Mouse (Mus musculus): ENCODE measurements around the gene Fam171a1.
"Not testable (repeated sequence)": the region's sequence is repeated elsewhere in the genome, so short reads cannot be mapped to it uniquely, and the experiment has no call there.

The Fam171a1 gene

DNA sequence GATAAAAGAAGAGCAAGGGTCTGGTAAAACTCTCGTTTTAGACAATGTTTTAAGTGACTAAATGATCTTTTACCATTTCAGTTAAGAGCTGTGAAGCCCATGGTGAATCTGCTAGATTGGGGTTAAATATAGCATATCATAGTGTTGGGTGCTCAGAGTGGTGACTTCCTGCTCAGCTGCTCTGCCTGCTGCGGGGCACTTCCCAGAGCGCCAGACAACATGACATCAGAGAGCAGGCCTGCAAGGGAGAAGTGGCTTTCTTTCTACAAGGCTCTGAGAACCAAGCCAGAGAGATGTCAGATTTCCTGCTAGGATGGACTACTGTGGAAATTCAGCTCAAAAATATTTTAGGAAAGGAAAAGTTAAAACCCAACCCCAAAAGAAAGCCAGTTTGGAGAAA, 57.8 kb downstream of the Fam171a1 start:
- no peak for DNase-seq (ENCODE audit: low read depth, low spot score)

DNA sequence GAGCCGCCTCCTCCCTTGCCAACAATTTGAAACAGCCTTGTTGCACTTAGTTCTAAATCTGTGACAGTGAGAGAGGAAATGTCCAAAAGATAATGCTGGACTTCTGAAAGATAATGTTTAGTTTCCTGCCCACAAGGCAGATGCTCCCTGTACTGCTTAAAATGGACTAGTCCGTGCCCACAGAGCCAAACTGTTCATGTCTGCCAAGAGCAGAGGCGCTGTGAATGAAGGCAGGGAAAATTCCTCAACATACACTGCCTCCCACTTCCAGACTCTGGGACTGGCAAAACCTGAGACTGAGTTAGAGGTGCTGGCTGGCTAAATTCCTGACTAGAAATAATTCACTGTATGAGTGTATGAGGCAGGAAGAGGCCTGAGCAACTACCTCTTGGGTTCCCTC, 58.6 kb downstream of the Fam171a1 start:
- no peak for DNase-seq (ENCODE audit: low read depth, low spot score)

GRCm38 (mm10) chr2:3174890-3175289, 60.9 kb downstream of the Fam171a1 start:
- no peak for DNase-seq (ENCODE audit: low read depth, low spot score)

GRCm38 (mm10) chr2:3175988-3176387, 62.0 kb downstream of the Fam171a1 start:
- peak; percentile 1 for DNase-seq (ENCODE audit: low read depth, low spot score)

DNA sequence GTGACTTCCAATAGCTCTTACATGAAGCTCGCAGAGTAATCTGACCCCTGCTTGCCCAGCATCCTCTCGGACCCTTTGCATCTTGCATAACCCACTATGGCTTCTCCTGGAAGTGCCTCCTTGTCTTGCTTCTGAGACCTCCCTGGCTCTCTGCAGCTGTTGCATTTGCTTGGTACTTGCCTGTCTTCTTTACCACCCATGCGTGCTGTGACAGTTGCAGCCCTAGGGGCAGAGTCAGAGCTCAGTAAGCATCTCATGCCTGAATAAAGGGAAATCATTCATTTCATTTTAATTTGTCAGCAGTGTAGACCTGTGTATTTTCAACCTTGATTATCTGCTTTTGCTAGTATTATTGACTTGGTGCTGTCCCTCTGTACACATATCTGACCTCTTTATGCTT, 62.7 kb downstream of the Fam171a1 start:
- DNase-seq (ENCODE audit: low read depth, low spot score): no peak

GRCm38 (mm10) chr2:3180550-3180949, 66.5 kb downstream of the Fam171a1 start:
- no peak for DNase-seq (ENCODE audit: low read depth, low spot score)

- DNase-seq (ENCODE audit: low read depth, low spot score): no peak
These were observed 69.6 kb downstream of the Fam171a1 start for GRCm38 (mm10) chr2:3183656-3184055.

DNA sequence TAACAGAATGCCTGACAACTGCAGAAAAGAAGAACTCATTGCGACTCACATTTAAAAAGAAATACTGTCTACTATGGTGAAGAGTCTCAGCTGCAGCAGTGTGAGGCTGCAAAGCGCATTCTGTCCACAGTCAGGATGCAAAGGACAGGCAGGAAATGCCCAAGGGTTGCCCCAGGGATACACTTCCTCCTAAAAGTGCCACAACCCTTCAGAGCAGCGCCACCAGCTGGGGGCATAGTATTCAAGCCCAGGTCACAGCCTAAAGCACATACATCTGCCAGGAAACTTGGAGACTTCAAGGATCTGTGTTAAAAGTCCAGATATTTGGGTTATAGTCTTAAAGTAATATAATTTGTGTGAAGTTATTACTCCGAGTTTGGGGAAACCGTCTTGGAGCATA, 71.3 kb downstream of the Fam171a1 start:
- DNase-seq (ENCODE audit: low read depth, low spot score): no peak

DNA sequence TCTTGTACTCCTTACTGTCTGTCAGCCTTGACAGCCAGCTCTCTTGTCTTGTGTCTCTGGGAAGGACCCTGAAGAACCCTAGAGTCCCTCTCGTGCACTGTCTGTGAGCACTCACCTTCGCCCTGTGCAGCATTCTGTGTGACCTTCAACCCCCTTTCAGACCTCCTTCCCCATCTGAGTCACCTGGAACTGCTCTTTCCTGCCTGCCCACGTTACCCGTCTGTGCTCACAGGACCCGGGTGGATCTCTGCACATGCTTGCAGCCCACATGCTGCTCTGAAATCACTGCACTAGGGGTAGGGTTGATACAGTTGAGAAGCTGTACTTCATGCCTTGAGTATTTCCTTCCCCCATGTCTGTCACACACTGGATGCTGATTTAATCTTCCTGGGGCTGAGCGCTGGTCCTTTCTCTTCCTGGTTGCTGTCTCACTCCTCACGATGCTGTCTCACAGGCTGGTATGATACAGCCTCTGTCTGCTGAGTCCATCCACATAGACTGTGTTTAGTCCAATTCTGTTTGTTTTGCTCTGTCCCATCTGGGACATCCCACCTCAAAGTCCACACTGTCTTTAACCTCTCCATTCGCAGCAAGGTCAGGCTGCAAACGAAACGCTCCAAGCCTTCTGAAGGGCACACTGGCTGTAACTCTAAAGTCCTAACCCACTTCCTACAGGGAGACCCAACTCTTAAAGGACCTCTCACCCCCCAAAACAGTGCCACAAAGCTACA, 74.9 kb downstream of the Fam171a1 start:
- DNase-seq (ENCODE audit: low read depth, low spot score): no peak

DNA sequence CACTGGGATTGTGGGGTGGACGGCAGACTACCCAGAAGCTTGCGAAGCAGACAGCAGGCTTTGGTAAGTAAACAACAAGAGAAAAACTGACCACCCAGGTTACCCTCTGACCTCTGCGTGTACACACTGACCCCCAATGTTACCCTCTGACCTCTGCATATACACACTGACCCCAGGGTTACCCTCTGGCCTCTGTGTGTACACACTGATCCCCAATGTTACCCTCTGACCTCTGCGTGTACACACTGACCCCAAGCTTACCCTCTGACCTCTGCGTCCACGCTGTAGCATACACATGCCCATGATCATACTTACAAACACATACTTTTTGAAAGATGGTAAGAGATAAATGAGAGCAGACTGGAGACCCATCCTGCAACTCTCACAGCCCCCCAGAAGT, 77.1 kb downstream of the Fam171a1 start:
- DNase-seq (ENCODE audit: low read depth, low spot score): no peak

DNA sequence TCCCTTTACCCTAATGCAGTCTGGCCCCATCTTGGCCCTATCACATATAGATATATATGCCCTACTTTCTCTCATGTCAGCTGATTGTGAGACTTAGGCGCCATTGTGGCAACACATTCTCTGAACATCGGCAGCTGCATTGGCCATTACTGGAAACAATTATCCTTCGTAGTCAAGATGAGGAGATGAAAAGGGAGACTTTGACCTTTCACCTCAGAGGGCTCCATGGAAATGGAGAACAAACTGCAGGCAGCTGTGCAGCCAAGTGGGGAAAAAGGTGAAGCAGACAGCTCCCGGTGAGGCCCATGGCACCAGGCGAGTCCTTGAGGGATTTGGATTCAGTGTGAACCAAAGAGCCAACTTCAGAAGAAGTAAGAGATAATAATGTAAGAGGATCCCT, 81.5 kb downstream of the Fam171a1 start:
- DNase-seq (ENCODE audit: low read depth, low spot score): no peak

- DNase-seq (ENCODE audit: low read depth, low spot score): no peak
These were observed 86.4 kb downstream of the Fam171a1 start for GRCm38 (mm10) chr2:3200422-3200821.

GRCm38 (mm10) chr2:3206975-3207642, 93.1 kb downstream of the Fam171a1 start:
- no peak for DNase-seq (ENCODE audit: low read depth, low spot score)

GRCm38 (mm10) chr2:3215480-3215879, 101.5 kb downstream of the Fam171a1 start:
- no peak for DNase-seq (ENCODE audit: low read depth, low spot score)

DNA sequence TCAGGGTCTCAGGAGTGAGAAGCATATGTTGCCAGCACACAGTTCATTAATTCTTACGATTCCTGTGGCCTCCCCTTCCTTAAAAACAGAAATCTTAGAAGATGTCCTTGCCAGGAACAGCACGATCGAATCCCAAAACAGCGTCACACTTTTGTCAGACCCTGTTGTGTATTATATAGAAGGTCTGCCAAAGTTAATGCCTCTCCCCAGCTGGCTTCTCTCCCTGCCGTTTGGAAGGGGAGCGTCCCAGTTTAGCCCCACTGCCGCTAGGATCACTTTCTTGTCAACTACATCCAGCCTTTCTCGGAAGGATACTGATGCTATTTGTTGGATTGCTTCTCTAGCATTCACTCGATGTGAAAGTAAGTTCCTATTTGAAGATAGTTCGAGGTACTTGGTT, 102.6 kb downstream of the Fam171a1 start:
- no peak for DNase-seq (ENCODE audit: low read depth, low spot score)

DNA sequence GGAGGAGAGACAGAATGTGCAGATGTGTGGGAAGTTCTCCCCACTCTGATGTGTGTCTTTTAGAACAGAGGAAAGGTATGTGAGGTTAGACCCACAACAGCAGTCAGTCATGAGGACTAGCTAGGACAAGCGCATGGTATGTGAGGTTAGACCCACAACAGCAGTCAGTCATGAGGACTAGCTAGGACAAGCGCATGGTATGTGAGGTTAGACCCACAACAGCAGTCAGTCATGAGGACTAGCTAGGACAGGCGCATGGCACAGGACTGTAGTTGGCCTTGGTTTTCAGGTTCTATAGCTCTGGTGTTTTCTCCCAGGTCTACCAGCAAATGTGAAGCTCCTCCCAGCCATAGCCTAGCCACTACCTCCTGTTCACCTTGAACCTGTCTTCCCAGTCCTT, 103.6 kb downstream of the Fam171a1 start:
- DNase-seq (ENCODE audit: low read depth, low spot score): not testable (repeated sequence)

DNA sequence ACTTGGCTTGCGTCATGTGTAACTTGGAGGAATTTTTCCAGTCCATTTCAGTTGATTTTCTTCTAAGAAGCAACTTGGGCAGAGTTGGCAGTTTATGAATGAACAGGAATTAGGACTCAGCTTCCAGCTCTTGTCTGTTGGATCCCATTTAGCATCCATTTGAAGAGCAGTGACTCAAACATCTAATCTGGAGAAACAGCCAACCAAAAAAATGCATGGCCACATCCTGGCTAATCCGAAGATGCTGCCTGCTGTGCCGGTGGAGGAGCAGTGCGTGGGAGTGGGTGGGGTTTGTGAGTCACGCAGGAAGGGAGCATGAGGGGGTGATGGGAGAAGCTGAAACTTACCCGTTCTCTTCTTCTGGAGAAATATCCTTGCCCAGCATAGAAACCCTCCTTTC, 104.2 kb downstream of the Fam171a1 start:
- DNase-seq (ENCODE audit: low read depth, low spot score): no peak

GRCm38 (mm10) chr2:3228475-3228874, 114.5 kb downstream of the Fam171a1 start:
- DNase-seq (ENCODE audit: low read depth, low spot score): peak; percentile 4

DNA sequence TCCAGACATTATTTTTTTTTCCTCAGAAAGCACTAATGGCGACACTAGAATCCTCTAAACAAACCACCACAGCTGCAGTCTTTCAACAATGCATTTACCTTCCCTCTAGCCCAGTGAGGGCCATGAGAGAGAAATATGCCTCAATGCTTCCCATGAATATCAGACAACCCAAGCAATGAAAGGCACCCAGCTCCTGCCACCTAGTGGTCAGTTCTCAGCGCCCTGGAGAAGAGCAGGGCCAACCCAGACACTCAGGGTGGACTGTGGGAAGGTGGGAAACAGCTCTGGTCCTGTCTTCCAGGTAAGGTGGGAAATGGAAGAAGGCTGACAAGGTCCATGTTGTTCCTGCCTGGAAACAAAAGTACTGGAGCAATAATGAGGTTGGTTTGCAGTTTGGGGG, 115.0 kb downstream of the Fam171a1 start:
- DNase-seq (ENCODE audit: low read depth, low spot score): peak; percentile 38

DNA sequence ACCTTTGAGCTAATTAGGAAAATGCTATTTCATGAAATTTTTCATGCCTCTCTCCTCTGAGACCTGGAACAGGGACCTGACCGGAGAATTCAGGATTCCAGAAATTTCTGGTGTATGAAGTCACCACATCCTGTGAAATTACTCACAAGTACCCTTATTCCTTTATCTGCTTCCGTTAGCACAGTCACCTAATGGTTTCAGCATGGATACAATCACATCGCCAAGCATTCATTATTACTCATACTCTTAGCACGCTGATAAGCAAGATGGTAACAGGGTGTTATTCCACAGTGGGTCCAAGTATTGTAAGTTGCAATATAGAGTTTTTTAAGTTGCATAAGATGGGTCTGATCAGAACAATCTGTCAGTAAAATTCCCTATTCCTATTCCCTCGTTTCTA, 125.2 kb downstream of the Fam171a1 start:
- DNase-seq (ENCODE audit: low read depth, low spot score): no peak

DNA sequence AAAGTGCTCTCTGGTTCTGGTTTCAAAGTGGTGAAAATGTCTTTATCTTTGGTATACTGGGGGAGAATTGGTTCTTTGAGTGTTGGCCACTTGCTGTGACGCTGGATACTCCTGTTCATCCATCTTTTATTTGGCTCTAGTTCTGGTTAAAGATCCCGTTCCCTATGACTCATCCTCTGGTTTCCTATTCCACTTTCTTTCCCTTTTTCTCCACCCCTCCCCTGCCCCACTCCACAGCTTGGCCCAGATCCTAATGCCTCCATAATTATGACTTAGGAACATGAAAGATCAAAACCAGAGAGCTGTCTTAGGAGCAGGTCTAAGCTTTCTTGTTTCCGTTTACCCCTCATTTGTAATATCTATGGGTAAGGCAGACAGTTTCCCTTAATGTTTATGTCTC, 130.2 kb downstream of the Fam171a1 start:
- DNase-seq (ENCODE audit: low read depth, low spot score): no peak

DNA sequence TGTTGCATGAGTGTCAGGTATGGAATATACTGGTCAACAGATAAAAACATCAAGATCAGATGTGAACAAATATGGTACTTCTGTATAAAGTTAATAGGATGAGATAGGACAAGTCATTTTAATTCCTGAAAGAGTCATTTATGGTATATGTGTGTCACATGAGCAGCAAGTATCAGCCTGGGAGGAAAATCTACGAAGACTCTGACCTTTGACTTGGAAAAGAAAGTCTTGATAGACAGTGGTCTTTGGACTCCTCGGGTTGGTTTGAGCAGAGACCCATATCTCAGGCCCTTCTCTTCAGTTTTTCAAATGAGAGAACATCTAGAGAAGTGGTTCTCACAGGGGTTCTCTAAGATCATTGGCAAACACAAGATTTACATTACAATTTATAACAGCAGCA, 137.3 kb downstream of the Fam171a1 start:
- DNase-seq (ENCODE audit: low read depth, low spot score): no peak

DNA sequence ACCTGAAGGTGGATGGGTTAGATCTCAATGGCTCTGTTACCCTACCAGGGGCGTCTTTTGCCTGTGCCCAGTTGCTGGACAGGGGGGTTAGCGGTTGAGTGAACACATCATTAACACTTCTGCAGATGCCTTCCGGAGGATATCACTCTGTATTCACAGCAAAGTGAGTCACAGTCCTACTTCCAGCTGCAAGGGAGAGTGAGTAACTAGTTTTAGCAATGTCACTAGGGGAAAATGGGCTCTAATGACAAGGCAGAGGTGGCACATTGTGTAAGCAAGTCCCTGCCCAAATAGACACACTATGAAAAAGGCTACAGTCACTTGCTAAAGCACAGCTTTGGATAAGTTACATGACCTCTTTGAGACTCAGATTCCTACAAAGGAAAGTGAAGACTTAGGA, 152.4 kb downstream of the Fam171a1 start:
- no peak for DNase-seq (ENCODE audit: low read depth, low spot score)
